20 mouse cellular contexts compared by ENCODE assay signal in genomic region chr15:85762761-85763160, GRCm38 (mm10). TPM values are rescaled to one million over a fixed set of nuclear protein-coding genes. Genes with fewer than 3 reads are reported as not detected.
"Had no signal": no experiment of that assay in that cellular context is flagged by ENCODE, and none has a peak within 500 bp of the region (broad histone marks: within the 10 kb centered on the region; RNA-seq: fewer than 3 reads in every experiment).

No protein-coding gene starts in this region.

- H3K27ac ChIP-seq: midbrain, embryonic 10.5 days; midbrain, embryonic 12.5 days; neural tube, embryonic 13.5 days; neural tube, embryonic 15.5 days had no signal

- H3K4me1 ChIP-seq: midbrain, embryonic 10.5 days; midbrain, embryonic 12.5 days; neural tube, embryonic 13.5 days; neural tube, embryonic 15.5 days had no signal

- DNase-seq: lung, embryonic 14.5 days; lung, postnatal 10 days; lung, postnatal 4 days; midbrain, embryonic 14.5 days; retina, postnatal 1 day; right cerebral cortex, adult 18-20 months; right cerebral cortex, postnatal 25 days; right cerebral cortex, postnatal 4 days; spleen, adult 18-20 months; thymus, adult 18-20 months; thymus, postnatal 14 days; thymus, postnatal 36 days had no signal

- H3K36me3 ChIP-seq: midbrain, embryonic 10.5 days; midbrain, embryonic 12.5 days; neural tube, embryonic 13.5 days; neural tube, embryonic 15.5 days had no signal

- H3K4me3 ChIP-seq: midbrain, embryonic 10.5 days; midbrain, embryonic 12.5 days; myocyte; neural tube, embryonic 13.5 days; neural tube, embryonic 15.5 days had no signal

- H3K9me3 ChIP-seq: neural tube, embryonic 15.5 days had no signal

- H3K27me3 ChIP-seq: midbrain, embryonic 12.5 days; neural tube, embryonic 13.5 days; neural tube, embryonic 15.5 days had no signal

RNA-seq across cellular contexts. Expression of gene Ppara, which starts 28.0 kb away (rescaled TPM):
- total RNA-seq: megakaryocyte, adult 5-6 weeks; megakaryocyte-erythroid progenitor cell, adult 5-6 weeks had no signal

RNA-seq across cellular contexts. Expression of gene Pkdrej, which starts 58.8 kb away (rescaled TPM):
- total RNA-seq: megakaryocyte, adult 5-6 weeks had no signal
- polyA plus RNA-seq: midbrain, embryonic 10.5 days; midbrain, embryonic 16.5 days; myocyte had no signal
